In the genomic region with DNA sequence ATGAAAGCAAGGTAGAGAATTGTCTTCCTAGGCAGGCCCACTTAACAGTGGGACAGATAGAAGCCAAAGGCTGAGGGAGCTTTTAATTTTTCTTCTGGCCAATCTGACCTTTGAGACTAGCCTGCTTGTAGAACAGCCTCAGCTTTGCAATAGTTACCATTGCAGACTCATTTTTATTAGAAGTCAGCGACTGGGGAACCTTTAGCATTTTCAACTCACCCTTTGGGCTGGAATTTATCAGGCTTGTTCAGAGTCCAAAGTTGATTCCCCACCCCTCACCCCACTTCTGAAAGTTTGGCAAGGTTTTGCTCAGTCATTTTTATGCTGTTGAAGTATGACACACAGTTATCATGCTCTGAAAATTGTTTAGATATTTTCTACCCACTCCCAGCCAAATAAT, we compare ENCODE assay signal across 27 mouse cellular contexts.
A peak's percentile ranks its signal among the peaks of the same experiment; 100 is the strongest.
DNase-seq lines count a peak whose midpoint lies in the region; ATAC-seq and TF ChIP-seq lines count a peak whose summit lies in the region.
"Had no signal": no experiment of that assay in that cellular context is flagged by ENCODE, and none has a peak within 500 bp of the region (broad histone marks: within the 10 kb centered on the region; RNA-seq: fewer than 3 reads in every experiment).

No protein-coding gene starts in this region.

- TF ChIP-seq POLR2A in kidney, adult 2 months (IDR thresholded peaks at IDR 0.05; ENCODE audit: low read depth, low read length): no peak
- TF ChIP-seq POLR2A in liver, adult 2 months (IDR thresholded peaks at IDR 0.05; ENCODE audit: extremely low read depth, insufficient read depth, low read length): no peak

- H3K4me1 ChIP-seq in kidney, adult 2 months (ENCODE audit: control insufficient read depth, insufficient read depth, low read length): no peaks in the 10 kb centered on the region
- no peaks in the 10 kb centered on the region for H3K4me1 ChIP-seq in kidney, embryonic 14.5 days (ENCODE audit: control insufficient read depth, insufficient read depth, low read length)
- no peaks in the 10 kb centered on the region for H3K4me1 ChIP-seq in liver, adult 2 months (ENCODE audit: control insufficient read depth, insufficient read depth, low read length)
- H3K4me1 ChIP-seq in liver, postnatal 0 days (ENCODE audit: insufficient read depth): no peaks in the 10 kb centered on the region
- H3K4me1 ChIP-seq: embryonic facial prominence, embryonic 10.5 days; embryonic facial prominence, embryonic 13.5 days; forebrain, embryonic 12.5 days; heart, embryonic 12.5 days; heart, embryonic 15.5 days; hindbrain, embryonic 10.5 days; hindbrain, embryonic 13.5 days had no signal

- H3K36me3 ChIP-seq in kidney, adult 2 months (ENCODE audit: control insufficient read depth, insufficient read depth, low read length): no peaks in the 10 kb centered on the region
- H3K36me3 ChIP-seq in kidney, embryonic 14.5 days (ENCODE audit: control insufficient read depth, insufficient read depth, low read length): no peaks in the 10 kb centered on the region
- H3K36me3 ChIP-seq in liver, adult 2 months (ENCODE audit: control insufficient read depth, insufficient read depth, low read length): no peaks in the 10 kb centered on the region
- no peaks in the 10 kb centered on the region for H3K36me3 ChIP-seq in liver, postnatal 0 days (replicated peaks; ENCODE audit: insufficient read depth, low read length)
- H3K36me3 ChIP-seq: embryonic facial prominence, embryonic 10.5 days; embryonic facial prominence, embryonic 13.5 days; forebrain, embryonic 12.5 days; forebrain, embryonic 15.5 days; heart, embryonic 12.5 days; heart, embryonic 15.5 days; hindbrain, embryonic 10.5 days; hindbrain, embryonic 13.5 days had no signal

- peak; percentile 54 for DNase-seq in kidney, adult 2 months
- peak; percentile 70 for DNase-seq in liver, adult 2 months (ENCODE audit: extremely low read depth, low read depth, low spot score)
- no peak for DNase-seq in liver, postnatal 0 days
- peak; percentile 9 to 11 for DNase-seq in kidney, postnatal 36 days
- no peak for DNase-seq in adrenal gland, postnatal 14 days
- DNase-seq: adrenal gland, adult 8-10 months; cerebellum, adult 11 months; cerebellum, adult 2 months; cerebellum, adult 9-11 months; cerebellum, postnatal 25 days; embryo, embryonic 11 days; gastrocnemius, postnatal 25 days; heart, adult 18-20 months; heart, postnatal 10 days; heart, postnatal 36 days had no signal

- H3K9ac ChIP-seq in kidney, embryonic 14.5 days (ENCODE audit: low read depth, low read length): no peak overlapping the region
- H3K9ac ChIP-seq in liver, adult 2 months (ENCODE audit: low read depth, low read length): no peak overlapping the region
- no peak overlapping the region for H3K9ac ChIP-seq in liver, postnatal 0 days (replicated peaks)
- H3K9ac ChIP-seq: embryonic facial prominence, embryonic 13.5 days; forebrain, embryonic 12.5 days; forebrain, embryonic 15.5 days; heart, embryonic 12.5 days; heart, embryonic 15.5 days; hindbrain, embryonic 13.5 days had no signal

- no peak overlapping the region for H3K27ac ChIP-seq in kidney, adult 2 months (ENCODE audit: insufficient read depth, low read depth, low read length)
- no peak overlapping the region for H3K27ac ChIP-seq in kidney, embryonic 14.5 days (ENCODE audit: low read depth, low read length)
- no peak overlapping the region for H3K27ac ChIP-seq in liver, adult 2 months (replicated peaks; ENCODE audit: insufficient read depth, low read depth, low read length)
- H3K27ac ChIP-seq in liver, postnatal 0 days (ENCODE audit: low read depth): no peak overlapping the region
- H3K27ac ChIP-seq: embryonic facial prominence, embryonic 10.5 days; embryonic facial prominence, embryonic 13.5 days; forebrain, embryonic 12.5 days; forebrain, embryonic 15.5 days; heart, embryonic 15.5 days; hindbrain, embryonic 10.5 days; hindbrain, embryonic 13.5 days had no signal

- H3K79me2 ChIP-seq in liver, adult 2 months (ENCODE audit: control insufficient read depth, insufficient read depth, low read length): no peaks in the 10 kb centered on the region

- WGBS in kidney, adult 2 months: 40% methylated on average over 1 of the region's 1 CpGs
- 73% methylated on average over 1 of the region's 1 CpGs for whole genome bisulfite sequencing in kidney, embryonic 14.5 days
- WGBS in liver, adult 2 months: 18% methylated on average over 1 of the region's 1 CpGs
- WGBS in liver, postnatal 0 days (ENCODE audit: insufficient replicate concordance): 24% methylated on average over 1 of the region's 1 CpGs

- TF ChIP-seq CTCF in kidney, adult 2 months (conservative IDR thresholded peaks at IDR 0.05; ENCODE audit: insufficient read depth, insufficient read length, low read depth, low read length): no peak
- TF ChIP-seq CTCF in liver, adult 2 months (IDR thresholded peaks at IDR 0.05; ENCODE audit: low read depth, low read length): no peak
- TF ChIP-seq CTCF in liver, postnatal 0 days (IDR thresholded peaks at IDR 0.05; ENCODE audit: low read depth): no peak

- no peaks in the 10 kb centered on the region for H3K9me3 ChIP-seq in kidney, embryonic 14.5 days (ENCODE audit: control insufficient read depth, low read length)
- H3K9me3 ChIP-seq in liver, postnatal 0 days (ENCODE audit: low read length): no peaks in the 10 kb centered on the region
- H3K9me3 ChIP-seq: embryonic facial prominence, embryonic 10.5 days; embryonic facial prominence, embryonic 13.5 days; forebrain, embryonic 12.5 days; forebrain, embryonic 15.5 days; heart, embryonic 12.5 days; heart, embryonic 15.5 days; hindbrain, embryonic 10.5 days; hindbrain, embryonic 13.5 days had no signal

- ATAC-seq in kidney, embryonic 14.5 days (ENCODE audit: low FRiP score, low TSS enrichment): no peak
- no peak for ATAC-seq in liver, postnatal 0 days
- ATAC-seq: CD4-positive, CD25-positive, alpha-beta regulatory T cell, adult 4 months; forebrain, embryonic 15.5 days; hindbrain, embryonic 16.5 days had no signal

- H3K4me3 ChIP-seq in kidney, adult 2 months (ENCODE audit: insufficient read depth, low read depth, low read length): no peak overlapping the region
- H3K4me3 ChIP-seq in kidney, embryonic 14.5 days (ENCODE audit: low read length): no peak overlapping the region
- no peak overlapping the region for H3K4me3 ChIP-seq in liver, adult 2 months (ENCODE audit: insufficient read depth, low read depth, low read length)
- H3K4me3 ChIP-seq in liver, postnatal 0 days (ENCODE audit: low read depth, low read length): no peak overlapping the region
- H3K4me3 ChIP-seq: embryonic facial prominence, embryonic 10.5 days; embryonic facial prominence, embryonic 13.5 days; erythroblast, embryonic 14.5 days; forebrain, embryonic 12.5 days; forebrain, embryonic 15.5 days; heart, embryonic 12.5 days; heart, embryonic 15.5 days; hindbrain, embryonic 10.5 days; hindbrain, embryonic 13.5 days had no signal

- H3K4me2 ChIP-seq in kidney, embryonic 14.5 days (replicated peaks; ENCODE audit: low read depth, low read length): no peak overlapping the region
- no peak overlapping the region for H3K4me2 ChIP-seq in liver, postnatal 0 days (ENCODE audit: low read depth, low read length)
- H3K4me2 ChIP-seq: embryonic facial prominence, embryonic 13.5 days; forebrain, embryonic 12.5 days; forebrain, embryonic 15.5 days; heart, embryonic 12.5 days; heart, embryonic 15.5 days; hindbrain, embryonic 13.5 days had no signal

- H3K27me3 ChIP-seq in kidney, adult 2 months (replicated peaks; ENCODE audit: control insufficient read depth, insufficient read depth, low read length): no peaks in the 10 kb centered on the region
- H3K27me3 ChIP-seq in kidney, embryonic 14.5 days (ENCODE audit: control insufficient read depth, insufficient read depth, low read length): no peaks in the 10 kb centered on the region
- no peaks in the 10 kb centered on the region for H3K27me3 ChIP-seq in liver, adult 2 months (ENCODE audit: control insufficient read depth, insufficient read depth, low read length)
- no peaks in the 10 kb centered on the region for H3K27me3 ChIP-seq in liver, postnatal 0 days (ENCODE audit: insufficient read depth, low read length)
- H3K27me3 ChIP-seq: embryonic facial prominence, embryonic 13.5 days; forebrain, embryonic 12.5 days; forebrain, embryonic 15.5 days; heart, embryonic 12.5 days; heart, embryonic 15.5 days; hindbrain, embryonic 13.5 days had no signal

- TF ChIP-seq EP300 in liver, postnatal 0 days (IDR thresholded peaks at IDR 0.05; ENCODE audit: low read depth): no peak

Comparison
In these comparisons a context has a peak if more than half of its experiments do, and no peak if none do; other contexts are left out.
1. DNase-seq: peak in kidney, adult 2 months (single experiment), liver, adult 2 months (single experiment) and kidney, postnatal 36 days (2 of 2); none in liver, postnatal 0 days (single experiment) and adrenal gland, postnatal 14 days (single experiment).